Mouse (Mus musculus): ENCODE data around the gene Skor1. TPM values are rescaled to one million over a fixed set of nuclear protein-coding genes. Genes with fewer than 3 reads are reported as not detected.

Skor1 gene
- polyA plus RNA-seq (2015; fragmentation: Nextera tagmentation; extraction: Ambion mirVana) = not detected in 2 replicates

- H3K36me3 ChIP-seq (ENCODE audit: control insufficient read depth, insufficient read depth) = no peaks in the 10 kb centered on the region
- peaks cover 100% of the 10 kb centered on the region for H3K27me3 ChIP-seq (ENCODE audit: control insufficient read depth, insufficient read depth, low read length)
- H3K9ac ChIP-seq (ENCODE audit: low read length) = no peak within 1 kb of the TSS
- no peak for ATAC-seq (replicated peaks; ENCODE audit: extremely low read depth, insufficient read depth, low FRiP score)
- under 1% methylated on average over 83 of the region's 108 CpGs for WGBS
- H3K27ac ChIP-seq (ENCODE audit: low read length) = no peak within 1 kb of the TSS
- peaks cover 25% of the 10 kb centered on the region for H3K4me1 ChIP-seq (ENCODE audit: control insufficient read depth, insufficient read depth, low read length)
- peaks cover 3% of the 10 kb centered on the region for H3K9me3 ChIP-seq (replicated peaks; ENCODE audit: control insufficient read depth, low read length)
- peak within 1 kb of the TSS; percentile 52 for H3K4me3 ChIP-seq (ENCODE audit: low read length)
- H3K4me2 ChIP-seq (ENCODE audit: low read depth, low read length) = peak within 1 kb of the TSS; percentile 67
Measured at GRCm38 (mm10) chr9:63148410-63149371, at the start of gene Skor1. Skor1 (minus strand) TSS chr9:63148961.

DNA sequence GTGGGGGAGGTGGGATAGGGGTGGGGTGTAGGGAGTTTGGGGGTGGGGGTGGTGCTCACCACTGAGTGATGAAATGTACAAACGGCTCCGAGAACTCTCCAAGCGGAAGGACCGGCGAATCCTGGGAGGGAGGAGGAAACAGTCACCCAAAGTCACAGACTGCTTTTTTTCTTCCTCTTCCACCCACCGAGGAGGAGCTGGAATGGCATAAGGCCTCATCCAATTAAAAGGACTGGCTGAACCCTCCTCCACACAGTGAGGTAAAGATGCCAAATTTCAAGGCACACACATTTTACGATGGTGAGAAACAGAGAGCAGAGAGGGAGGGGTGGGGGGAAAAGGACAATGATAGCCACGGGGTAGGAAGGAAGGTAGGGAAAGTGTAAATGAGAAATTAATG, 48.5 kb upstream of the Skor1 start:
- WGBS = 16% methylated on average over 8 of the region's 8 CpGs
- ATAC-seq (replicated peaks; ENCODE audit: extremely low read depth, insufficient read depth, low FRiP score) = no peak
- peak overlapping the region; percentile 53 for H3K4me2 ChIP-seq (ENCODE audit: low read depth, low read length)
- H3K9me3 ChIP-seq (replicated peaks; ENCODE audit: control insufficient read depth, low read length) = peaks cover 4% of the 10 kb centered on the region
- peak overlapping the region; percentile 1; the same call in 1 of the 2 replicates for H3K4me3 ChIP-seq (ENCODE audit: low read length)
- H3K36me3 ChIP-seq (ENCODE audit: control insufficient read depth, insufficient read depth) = peaks cover 6% of the 10 kb centered on the region
- peaks cover 31% of the 10 kb centered on the region for H3K4me1 ChIP-seq (ENCODE audit: control insufficient read depth, insufficient read depth, low read length)
- H3K27ac ChIP-seq (ENCODE audit: low read length) = no peak overlapping the region
- no peak overlapping the region for H3K9ac ChIP-seq (ENCODE audit: low read length)
- no peaks in the 10 kb centered on the region for H3K27me3 ChIP-seq (ENCODE audit: control insufficient read depth, insufficient read depth, low read length)

GRCm38 (mm10) chr9:63196114-63196682, 47.4 kb upstream of the Skor1 start:
- H3K4me3 ChIP-seq (ENCODE audit: low read length) = no peak overlapping the region
- H3K9me3 ChIP-seq (replicated peaks; ENCODE audit: control insufficient read depth, low read length) = no peaks in the 10 kb centered on the region
- no peak overlapping the region for H3K4me2 ChIP-seq (ENCODE audit: low read depth, low read length)
- no peaks in the 10 kb centered on the region for H3K27me3 ChIP-seq (ENCODE audit: control insufficient read depth, insufficient read depth, low read length)
- no peaks in the 10 kb centered on the region for H3K36me3 ChIP-seq (ENCODE audit: control insufficient read depth, insufficient read depth)
- WGBS = 65% methylated on average over 8 of the region's 8 CpGs
- no peak for ATAC-seq (replicated peaks; ENCODE audit: extremely low read depth, insufficient read depth, low FRiP score)
- peak overlapping the region; percentile 28; the same call in 1 of the 2 replicates for H3K27ac ChIP-seq (ENCODE audit: low read length)
- H3K9ac ChIP-seq (ENCODE audit: low read length) = no peak overlapping the region
- peaks cover 31% of the 10 kb centered on the region for H3K4me1 ChIP-seq (ENCODE audit: control insufficient read depth, insufficient read depth, low read length)

- Histone ChIP-seq H3K4me2 (ENCODE audit: low read depth, low read length) (no peak overlapping the region), H3K4me3 (ENCODE audit: low read length) (no peak overlapping the region), H3K9ac (ENCODE audit: low read length) (no peak overlapping the region), H3K9me3 (replicated peaks; ENCODE audit: control insufficient read depth, low read length) (no peaks in the 10 kb centered on the region), H3K4me1 (ENCODE audit: control insufficient read depth, insufficient read depth, low read length) (peaks cover 31% of the 10 kb centered on the region), H3K27ac (ENCODE audit: low read length) (peak overlapping the region; percentile 82), H3K27me3 (ENCODE audit: control insufficient read depth, insufficient read depth, low read length) (no peaks in the 10 kb centered on the region), H3K36me3 (ENCODE audit: control insufficient read depth, insufficient read depth) (no peaks in the 10 kb centered on the region)
- no peak for ATAC-seq (replicated peaks; ENCODE audit: extremely low read depth, insufficient read depth, low FRiP score)
- 63% methylated on average over 4 of the region's 4 CpGs for WGBS
Measured at GRCm38 (mm10) chr9:63195523-63195922, 46.8 kb upstream of the Skor1 start.

DNA sequence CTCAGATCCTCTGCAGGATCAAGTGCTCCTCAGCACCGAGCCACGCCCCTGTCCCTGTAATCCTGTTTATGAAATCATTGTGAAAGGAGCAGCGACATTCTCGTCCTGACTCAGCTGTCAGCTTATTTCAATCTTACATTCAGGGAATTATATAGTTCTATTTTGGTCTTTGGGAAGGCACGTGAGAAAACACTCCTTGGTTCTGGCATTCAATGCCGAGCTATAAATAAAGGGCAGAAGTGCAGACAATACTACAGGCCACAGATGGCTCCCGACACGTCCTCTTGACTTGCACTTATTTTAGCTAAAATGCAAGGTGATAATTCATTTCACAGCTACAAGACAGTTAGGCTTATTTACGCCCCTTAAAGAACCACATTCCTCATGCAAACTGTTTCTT, 46.0 kb upstream of the Skor1 start:
- no peak overlapping the region for H3K4me3 ChIP-seq (ENCODE audit: low read length)
- peak overlapping the region; percentile 36 for H3K4me2 ChIP-seq (ENCODE audit: low read depth, low read length)
- H3K27ac ChIP-seq (ENCODE audit: low read length) = peak overlapping the region; percentile 82
- H3K27me3 ChIP-seq (ENCODE audit: control insufficient read depth, insufficient read depth, low read length) = no peaks in the 10 kb centered on the region
- H3K9me3 ChIP-seq (replicated peaks; ENCODE audit: control insufficient read depth, low read length) = no peaks in the 10 kb centered on the region
- peaks cover 31% of the 10 kb centered on the region for H3K4me1 ChIP-seq (ENCODE audit: control insufficient read depth, insufficient read depth, low read length)
- 42% methylated on average over 9 of the region's 9 CpGs for WGBS
- H3K9ac ChIP-seq (ENCODE audit: low read length) = no peak overlapping the region; the same call in 1 of the 2 replicates
- no peaks in the 10 kb centered on the region for H3K36me3 ChIP-seq (ENCODE audit: control insufficient read depth, insufficient read depth)
- peak; percentile 80 for ATAC-seq (replicated peaks; ENCODE audit: extremely low read depth, insufficient read depth, low FRiP score)

GRCm38 (mm10) chr9:63192809-63193208, 44.0 kb upstream of the Skor1 start:
- Histone ChIP-seq H3K9ac (ENCODE audit: low read length) (no peak overlapping the region), H3K27ac (ENCODE audit: low read length) (no peak overlapping the region), H3K27me3 (ENCODE audit: control insufficient read depth, insufficient read depth, low read length) (no peaks in the 10 kb centered on the region), H3K9me3 (replicated peaks; ENCODE audit: control insufficient read depth, low read length) (no peaks in the 10 kb centered on the region), H3K4me1 (ENCODE audit: control insufficient read depth, insufficient read depth, low read length) (peaks cover 25% of the 10 kb centered on the region), H3K36me3 (ENCODE audit: control insufficient read depth, insufficient read depth) (no peaks in the 10 kb centered on the region), H3K4me2 (ENCODE audit: low read depth, low read length) (no peak overlapping the region), H3K4me3 (ENCODE audit: low read length) (no peak overlapping the region)
- no peak for ATAC-seq (replicated peaks; ENCODE audit: extremely low read depth, insufficient read depth, low FRiP score)
- 80% methylated on average over 4 of the region's 4 CpGs for WGBS

DNA sequence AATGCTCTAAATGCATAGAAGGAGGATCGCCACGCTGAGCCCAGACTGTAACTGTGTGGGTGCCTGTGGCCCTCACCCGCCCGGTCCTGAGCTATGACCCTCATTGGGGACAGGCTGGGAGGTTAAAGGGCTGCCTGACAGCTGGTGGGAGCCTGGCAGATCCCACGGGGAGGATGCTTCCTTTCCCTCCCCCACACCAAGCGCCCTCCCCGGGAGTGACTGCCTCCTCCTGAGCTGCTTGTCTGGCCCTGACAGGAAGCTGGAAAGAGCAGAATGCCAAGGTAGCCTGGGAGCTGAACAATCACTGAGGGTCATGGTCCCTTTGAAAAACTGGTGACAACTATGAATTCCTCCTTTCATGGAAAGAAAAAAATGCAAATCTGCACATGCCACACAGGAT, 38.5 kb upstream of the Skor1 start:
- no peak overlapping the region for H3K4me2 ChIP-seq (ENCODE audit: low read depth, low read length)
- no peak overlapping the region for H3K9ac ChIP-seq (ENCODE audit: low read length)
- no peak overlapping the region for H3K27ac ChIP-seq (ENCODE audit: low read length)
- no peaks in the 10 kb centered on the region for H3K9me3 ChIP-seq (replicated peaks; ENCODE audit: control insufficient read depth, low read length)
- ATAC-seq (replicated peaks; ENCODE audit: extremely low read depth, insufficient read depth, low FRiP score) = no peak
- H3K36me3 ChIP-seq (ENCODE audit: control insufficient read depth, insufficient read depth) = no peaks in the 10 kb centered on the region
- H3K27me3 ChIP-seq (ENCODE audit: control insufficient read depth, insufficient read depth, low read length) = no peaks in the 10 kb centered on the region
- peaks cover 9% of the 10 kb centered on the region for H3K4me1 ChIP-seq (ENCODE audit: control insufficient read depth, insufficient read depth, low read length)
- no peak overlapping the region for H3K4me3 ChIP-seq (ENCODE audit: low read length)
- WGBS = 45% methylated on average over 7 of the region's 7 CpGs

GRCm38 (mm10) chr9:63185249-63185648, 36.5 kb upstream of the Skor1 start:
- Histone ChIP-seq H3K4me3 (ENCODE audit: low read length) (no peak overlapping the region), H3K27ac (ENCODE audit: low read length) (no peak overlapping the region), H3K36me3 (ENCODE audit: control insufficient read depth, insufficient read depth) (no peaks in the 10 kb centered on the region), H3K4me2 (ENCODE audit: low read depth, low read length) (no peak overlapping the region), H3K4me1 (ENCODE audit: control insufficient read depth, insufficient read depth, low read length) (peaks cover 10% of the 10 kb centered on the region), H3K9ac (ENCODE audit: low read length) (no peak overlapping the region), H3K27me3 (ENCODE audit: control insufficient read depth, insufficient read depth, low read length) (0 out of 2 replicates have a peak, but pooled peaks cover 2% of the 10 kb centered on the region), H3K9me3 (replicated peaks; ENCODE audit: control insufficient read depth, low read length) (no peaks in the 10 kb centered on the region)
- no peak for ATAC-seq (replicated peaks; ENCODE audit: extremely low read depth, insufficient read depth, low FRiP score)
- WGBS = 66% methylated on average over 7 of the region's 7 CpGs

- Histone ChIP-seq H3K27me3 (ENCODE audit: control insufficient read depth, insufficient read depth, low read length) (0 out of 2 replicates have a peak, but pooled peaks cover 2% of the 10 kb centered on the region), H3K36me3 (ENCODE audit: control insufficient read depth, insufficient read depth) (0 out of 2 replicates have a peak, but pooled peaks cover 4% of the 10 kb centered on the region), H3K4me1 (ENCODE audit: control insufficient read depth, insufficient read depth, low read length) (peaks cover 10% of the 10 kb centered on the region), H3K9me3 (replicated peaks; ENCODE audit: control insufficient read depth, low read length) (no peaks in the 10 kb centered on the region), H3K9ac (ENCODE audit: low read length) (no peak overlapping the region), H3K4me3 (ENCODE audit: low read length) (no peak overlapping the region), H3K27ac (ENCODE audit: low read length) (no peak overlapping the region), H3K4me2 (ENCODE audit: low read depth, low read length) (no peak overlapping the region)
- ATAC-seq (replicated peaks; ENCODE audit: extremely low read depth, insufficient read depth, low FRiP score) = no peak
- WGBS = 74% methylated on average over 7 of the region's 7 CpGs
Measured at GRCm38 (mm10) chr9:63183864-63184263, 35.1 kb upstream of the Skor1 start.
